Mouse (Mus musculus) intestine, embryonic 14.5 days (tissue): ENCODE data around the gene Samd4. TPM values are rescaled to one million over a fixed set of nuclear protein-coding genes. Genes with fewer than 3 reads are reported as not detected.

Experiments
- ATAC-seq: fragments of 200-750 bp; cut with Nextera tagmentation; replicated peaks from 2 replicates; pipeline ENCODE4 v1.8.0; 2017; ENCODE audit warnings: low read depth, moderate number of reproducible peaks, moderate TSS enrichment, moderate library complexity; ENCODE audit not compliant: low FRiP score, low TSS enrichment
- DNase-seq: peaks from one replicate; pipeline ENCODE4 v3.0.0-alpha.2; 2018; ENCODE audit warnings: low spot score
- H3K27ac ChIP-seq: fragments of 300-500 bp; sonication (generic); 2 replicates; pipeline ENCODE4 v1.5.1; 2014; ENCODE audit warnings: low read depth, mild to moderate bottlenecking, control low read depth
- H3K27me3 ChIP-seq: fragments of 300-500 bp; sonication (generic); replicated peaks from 2 replicates; pipeline ENCODE4 v1.6.1; 2014; ENCODE audit warnings: low read length, control low read depth; ENCODE audit not compliant: control insufficient read depth, insufficient read depth
- H3K36me3 ChIP-seq: fragments of 300-500 bp; sonication (generic); 2 replicates; pipeline ENCODE4 v1.6.1; 2014; ENCODE audit warnings: low read length, control low read depth; ENCODE audit not compliant: control insufficient read depth, insufficient read depth
- H3K4me1 ChIP-seq: fragments of 300-500 bp; sonication (generic); replicated peaks from 2 replicates; pipeline ENCODE4 v1.6.1; 2014; ENCODE audit warnings: low read length, control low read depth, mixed read lengths; ENCODE audit not compliant: control insufficient read depth, insufficient read depth
- H3K4me2 ChIP-seq: fragments of 300-500 bp; sonication (generic); 2 replicates; pipeline ENCODE4 v1.6.1; 2014; ENCODE audit warnings: low read length
- H3K4me3 ChIP-seq: fragments of 300-500 bp; sonication (generic); 2 replicates; pipeline ENCODE4 v1.5.1; 2014; ENCODE audit warnings: low read depth, low read length, control low read depth, mixed read lengths
- H3K9ac ChIP-seq: fragments of 300-500 bp; sonication (generic); 2 replicates; pipeline ENCODE4 v1.6.1; 2014; ENCODE audit warnings: mild to moderate bottlenecking, low read length
- H3K9me3 ChIP-seq: fragments of 300-500 bp; sonication (generic); 2 replicates; pipeline ENCODE4 v1.6.1; 2016; ENCODE audit warnings: low read length, control low read depth; ENCODE audit not compliant: control insufficient read depth
- WGBS: fragments of 180-500 bp; shearing (Covaris S2); extraction: QIAGEN DNeasy Blood & Tissue Kit; methylation state at CpG from one replicate; pipeline ENCODE4 v1.1.7; 2014; 5-methylcytosine and 5-hydroxymethylcytosine counted together
- polyA plus RNA-seq: library from polyadenylated mRNA; unstranded; fragments of >200 nt; fragmentation: Nextera tagmentation; extraction: Ambion mirVana; gene quantifications from 2 replicates; pipeline ENCODE4 v1.2.1, GENCODE M21; 2014

The Samd4 gene
- polyA plus RNA-seq, 1 experiment from 2014 or later: 4.4 TPM

- Histone ChIP-seq H3K27me3 (no peaks in the 10 kb centered on the region), H3K4me3 (no peak overlapping the region), H3K27ac (no peak overlapping the region), H3K9ac (no peak overlapping the region), H3K9me3 (no peaks in the 10 kb centered on the region), H3K4me1 (no peaks in the 10 kb centered on the region), H3K4me2 (no peak overlapping the region), H3K36me3 (no peaks in the 10 kb centered on the region)
- no peak for ATAC-seq
- no peak for DNase-seq
- 71% methylated on average over 18 of the region's 18 CpGs for WGBS
Measured at GRCm38 (mm10) chr14:47011171-47012139, 128.8 kb downstream of the Samd4 start.

- WGBS: 91% methylated on average over 3 of the region's 3 CpGs
- ATAC-seq (no peak), DNase-seq (no peak)
- Histone ChIP-seq H3K9ac (no peak overlapping the region), H3K4me1 (0 out of 2 replicates have a peak, but pooled peaks cover 2% of the 10 kb centered on the region), H3K4me3 (no peak overlapping the region), H3K27ac (no peak overlapping the region), H3K9me3 (no peaks in the 10 kb centered on the region), H3K36me3 (no peaks in the 10 kb centered on the region), H3K27me3 (no peaks in the 10 kb centered on the region), H3K4me2 (no peak overlapping the region)
Measured at GRCm38 (mm10) chr14:47015618-47016017, 133.0 kb downstream of the Samd4 start.

GRCm38 (mm10) chr14:47017658-47018057 is 135.0 kb downstream of the Samd4 start:
- DNase-seq (no peak), ATAC-seq (no peak)
- Histone ChIP-seq H3K4me3 (no peak overlapping the region), H3K27me3 (no peaks in the 10 kb centered on the region), H3K9ac (no peak overlapping the region), H3K9me3 (no peaks in the 10 kb centered on the region), H3K4me1 (0 out of 2 replicates have a peak, but pooled peaks cover 6% of the 10 kb centered on the region), H3K36me3 (no peaks in the 10 kb centered on the region), H3K27ac (no peak overlapping the region), H3K4me2 (no peak overlapping the region)
- 68% methylated on average over 3 of the region's 3 CpGs for WGBS

DNA sequence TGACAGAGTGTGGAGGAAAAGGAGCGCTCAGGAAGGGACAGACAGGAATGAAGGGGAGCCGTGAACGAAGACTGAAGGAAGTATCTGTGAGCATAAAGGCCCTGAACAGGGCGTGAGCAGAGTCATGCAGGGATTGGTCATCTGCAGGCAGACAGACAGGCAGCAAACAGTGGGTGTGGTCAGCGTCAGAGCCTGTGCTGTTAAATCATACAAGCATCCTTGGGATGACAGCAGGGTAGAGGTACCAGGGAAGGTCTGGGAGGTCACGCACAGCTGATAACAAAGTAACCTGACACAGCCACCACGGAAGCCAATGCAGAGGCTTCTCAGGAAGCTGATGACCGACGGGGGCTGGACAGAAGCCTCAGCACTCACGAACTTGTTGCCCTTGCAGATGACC is 138.2 kb downstream of the Samd4 start:
- H3K27me3 ChIP-seq: no peaks in the 10 kb centered on the region
- 31% methylated on average over 10 of the region's 10 CpGs for WGBS
- no peak overlapping the region for H3K4me2 ChIP-seq
- H3K4me1 ChIP-seq: 0 out of 2 replicates have a peak, but pooled peaks cover 6% of the 10 kb centered on the region
- H3K9me3 ChIP-seq: no peaks in the 10 kb centered on the region
- H3K27ac ChIP-seq: no peak overlapping the region
- ATAC-seq (no peak), DNase-seq (no peak)
- no peak overlapping the region for H3K4me3 ChIP-seq
- H3K36me3 ChIP-seq: no peaks in the 10 kb centered on the region
- no peak overlapping the region for H3K9ac ChIP-seq

GRCm38 (mm10) chr14:47023529-47023928 is 140.9 kb downstream of the Samd4 start:
- Histone ChIP-seq H3K4me3 (no peak overlapping the region), H3K4me1 (0 out of 2 replicates have a peak, but pooled peaks cover 6% of the 10 kb centered on the region), H3K27me3 (no peaks in the 10 kb centered on the region), H3K36me3 (no peaks in the 10 kb centered on the region), H3K9me3 (no peaks in the 10 kb centered on the region), H3K4me2 (no peak overlapping the region), H3K27ac (no peak overlapping the region), H3K9ac (no peak overlapping the region)
- no peak for DNase-seq
- WGBS: 75% methylated on average over 9 of the region's 9 CpGs
- ATAC-seq: no peak

- no peaks in the 10 kb centered on the region for H3K36me3 ChIP-seq
- no peak overlapping the region for H3K4me2 ChIP-seq
- no peak overlapping the region for H3K4me3 ChIP-seq
- H3K4me1 ChIP-seq: no peaks in the 10 kb centered on the region
- no peaks in the 10 kb centered on the region for H3K9me3 ChIP-seq
- ATAC-seq (no peak), DNase-seq (no peak)
- WGBS: 77% methylated on average over 6 of the region's 6 CpGs
- H3K27me3 ChIP-seq: no peaks in the 10 kb centered on the region
- no peak overlapping the region for H3K27ac ChIP-seq
- no peak overlapping the region for H3K9ac ChIP-seq
Measured at GRCm38 (mm10) chr14:47027431-47028118, 144.9 kb downstream of the Samd4 start.

- DNase-seq (no peak), ATAC-seq (no peak)
- H3K4me3 ChIP-seq: no peak overlapping the region
- WGBS: 88% methylated on average over 2 of the region's 2 CpGs
- H3K9ac ChIP-seq: no peak overlapping the region
- H3K4me1 ChIP-seq: no peaks in the 10 kb centered on the region
- H3K27ac ChIP-seq: no peak overlapping the region
- H3K36me3 ChIP-seq: no peaks in the 10 kb centered on the region
- no peak overlapping the region for H3K4me2 ChIP-seq
- H3K27me3 ChIP-seq: no peaks in the 10 kb centered on the region
- H3K9me3 ChIP-seq: no peaks in the 10 kb centered on the region
Measured at GRCm38 (mm10) chr14:47031542-47031941, 148.9 kb downstream of the Samd4 start.

GRCm38 (mm10) chr14:47032140-47032539 is 149.5 kb downstream of the Samd4 start:
- no peak for ATAC-seq
- H3K27me3 ChIP-seq: no peaks in the 10 kb centered on the region
- no peak overlapping the region for H3K4me2 ChIP-seq
- no peaks in the 10 kb centered on the region for H3K4me1 ChIP-seq
- WGBS: 43% methylated on average over 4 of the region's 4 CpGs
- H3K9me3 ChIP-seq: no peaks in the 10 kb centered on the region
- H3K27ac ChIP-seq: no peak overlapping the region
- no peak overlapping the region for H3K4me3 ChIP-seq
- no peak overlapping the region for H3K9ac ChIP-seq
- DNase-seq: no peak
- no peaks in the 10 kb centered on the region for H3K36me3 ChIP-seq
